Mouse (Mus musculus) thymus, postnatal 0 days (tissue): ENCODE measurements around the gene Hipk4. TPM values are rescaled to one million over a fixed set of nuclear protein-coding genes. Genes with fewer than 3 reads are reported as not detected.

Experiments
- DNase-seq: peaks from one replicate; pipeline ENCODE4 v3.0.0-alpha.2; 2015; ENCODE audit warnings: low spot score
- polyA plus RNA-seq: library from polyadenylated mRNA; unstranded; fragments of >200 nt; fragmentation: Nextera tagmentation; extraction: Ambion mirVana; gene quantifications from 2 replicates; pipeline ENCODE4 v1.2.1, GENCODE M21; 2015

The Hipk4 gene
- polyA plus RNA-seq = 0.12 and 0.14 TPM in 2 replicates

GRCm38 (mm10) chr7:27522967-27523366 lies at the start of gene Hipk4:
TSS of gene Hipk4 (plus strand) at chr7:27523267.
- no peak for DNase-seq

- DNase-seq = no peak
Measured at GRCm38 (mm10) chr7:27473835-27474489, 49.1 kb upstream of the Hipk4 start.

DNA sequence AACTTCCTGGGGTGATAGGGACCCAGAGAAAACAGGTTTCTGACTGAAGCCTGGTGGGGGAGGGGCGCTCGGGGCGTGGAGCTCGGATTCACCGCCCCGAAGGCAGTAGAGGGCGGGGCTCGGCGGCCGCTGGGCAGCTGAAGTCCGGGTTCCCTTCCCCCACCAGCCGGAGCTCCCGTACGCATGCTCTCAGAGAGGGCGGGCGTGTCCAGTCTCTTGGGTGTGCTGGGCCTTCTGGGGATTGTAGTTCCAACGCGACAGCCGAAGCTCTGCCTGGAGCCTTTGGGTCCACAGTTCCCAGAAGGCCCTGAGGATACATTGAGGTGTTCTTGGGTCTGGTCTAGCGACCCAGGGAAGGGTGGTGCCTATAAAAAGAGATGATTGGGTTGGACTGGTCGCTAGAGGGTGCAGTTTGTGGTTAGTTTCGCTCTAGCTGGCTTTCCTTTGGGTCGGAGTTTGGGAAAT lies 48.5 kb upstream of the Hipk4 start:
- peak; percentile 93 for DNase-seq

DNA sequence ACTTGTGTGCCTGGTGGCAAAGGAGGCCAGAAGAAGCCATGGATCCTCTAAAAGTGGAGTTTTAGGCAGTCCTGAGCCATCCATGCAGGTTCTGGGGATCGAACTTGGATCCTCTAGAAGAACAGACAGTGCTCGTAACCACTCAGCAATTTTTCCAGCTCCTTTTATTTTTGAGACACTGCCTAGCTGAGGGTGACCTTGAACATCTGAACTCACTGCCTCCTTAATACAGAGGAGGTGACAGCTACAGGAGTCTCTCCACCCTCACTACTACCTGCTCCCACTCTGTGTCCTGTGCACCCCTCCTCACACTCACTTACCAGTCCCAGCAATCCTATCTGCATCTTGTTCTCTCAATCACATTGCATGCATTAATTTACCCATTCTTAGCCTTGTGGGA lies 47.5 kb upstream of the Hipk4 start:
- no peak for DNase-seq

GRCm38 (mm10) chr7:27476098-27476635 lies 46.9 kb upstream of the Hipk4 start:
- no peak for DNase-seq

DNA sequence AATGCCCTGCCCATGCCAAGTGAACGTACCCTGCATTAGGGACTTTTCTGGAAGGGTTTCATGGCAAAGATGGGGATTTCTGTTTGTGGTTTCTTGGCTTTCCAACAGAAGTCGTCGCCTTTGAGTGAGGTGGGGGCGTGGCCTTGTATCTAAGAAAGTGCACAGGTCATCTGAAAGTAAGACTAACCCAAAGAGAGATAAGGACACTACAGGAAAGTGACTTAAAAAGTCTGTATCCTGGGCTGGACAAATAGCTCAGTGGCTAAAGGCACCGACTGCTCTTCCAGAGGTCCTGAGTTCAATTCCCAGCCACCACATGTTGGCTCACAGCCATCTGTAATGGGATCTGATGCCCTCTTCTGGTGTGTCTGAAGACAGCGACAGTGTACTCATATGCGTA lies 44.5 kb upstream of the Hipk4 start:
- no peak for DNase-seq

DNA sequence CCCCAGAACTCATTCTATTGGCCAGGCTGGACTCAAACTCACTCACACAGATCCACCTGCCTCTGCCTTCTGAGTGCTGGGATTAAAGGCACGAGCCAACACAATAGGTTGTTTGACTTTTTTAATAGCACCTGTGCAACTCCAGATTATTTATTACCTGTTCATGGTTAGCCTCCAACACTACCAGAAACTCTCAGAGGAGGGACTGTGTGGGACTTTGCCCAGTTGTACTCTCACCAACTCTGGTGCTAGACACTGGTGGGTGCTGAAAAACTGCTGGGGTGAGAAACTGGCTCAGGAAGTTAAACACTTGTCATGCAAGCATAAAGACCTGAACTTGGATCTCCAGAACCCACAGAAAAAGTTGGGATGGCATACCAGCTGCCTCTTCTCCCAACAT lies 43.3 kb upstream of the Hipk4 start:
- DNase-seq = no peak

GRCm38 (mm10) chr7:27480506-27480905 lies 42.6 kb upstream of the Hipk4 start:
- no peak for DNase-seq

GRCm38 (mm10) chr7:27480927-27481626 lies 42.0 kb upstream of the Hipk4 start:
- DNase-seq = no peak

- DNase-seq = peak; percentile 66
Measured at GRCm38 (mm10) chr7:27481627-27481969, 41.5 kb upstream of the Hipk4 start.

- DNase-seq = no peak
Measured at GRCm38 (mm10) chr7:27483860-27484259, 39.2 kb upstream of the Hipk4 start.

- no peak for DNase-seq
Measured at GRCm38 (mm10) chr7:27486102-27486769, 36.8 kb upstream of the Hipk4 start.

DNA sequence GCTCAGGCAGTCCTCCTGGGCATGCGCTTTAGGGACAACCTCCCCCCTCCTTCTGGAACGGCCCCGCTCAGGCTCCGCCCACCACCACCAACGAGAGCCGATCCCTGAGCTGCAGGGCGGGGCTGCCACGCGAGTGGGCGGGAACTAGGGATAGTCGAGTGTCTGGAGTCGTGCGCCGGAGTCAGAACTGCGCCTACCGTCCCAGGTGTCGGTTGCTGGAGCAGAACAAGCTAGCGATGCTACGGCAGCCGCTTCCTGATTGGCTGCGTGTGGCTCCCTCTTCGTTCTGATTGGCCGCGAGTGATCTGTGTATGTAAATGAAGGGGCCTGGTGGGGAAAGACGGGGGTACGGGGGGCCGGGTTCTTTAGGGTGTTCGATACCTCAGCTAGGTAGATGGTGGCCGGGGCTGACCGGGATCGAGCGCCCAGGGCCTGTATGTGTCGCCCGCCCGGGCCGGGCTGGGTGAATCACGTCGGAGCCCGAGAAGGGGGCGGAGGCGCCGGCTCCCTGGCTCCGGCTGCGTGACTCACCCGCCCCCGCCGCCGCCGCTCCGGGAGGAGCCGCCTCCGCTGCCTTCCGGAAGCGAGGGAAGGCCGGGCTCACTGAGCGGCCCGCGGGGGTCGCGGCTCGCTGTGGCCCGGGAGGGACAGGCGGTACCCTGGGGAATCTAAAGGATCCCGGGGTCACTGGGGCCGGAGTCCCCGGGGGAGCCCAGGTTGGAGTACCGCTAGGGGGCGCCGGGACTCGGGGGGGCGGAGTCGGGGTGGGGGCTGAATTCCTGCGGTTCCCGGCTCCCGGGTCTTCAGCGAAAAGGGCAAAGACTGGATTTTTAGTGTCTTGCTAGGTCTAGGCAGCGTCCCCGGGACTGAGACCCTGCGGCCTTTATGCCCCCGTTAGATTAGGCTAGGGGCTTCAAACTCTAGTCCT lies 36.0 kb upstream of the Hipk4 start, which contains the start of gene Sertad1:
Sertad1 (plus strand) TSS at position 141 of the 928 bp plus-strand sequence.
- peak; percentile 100 for DNase-seq

DNA sequence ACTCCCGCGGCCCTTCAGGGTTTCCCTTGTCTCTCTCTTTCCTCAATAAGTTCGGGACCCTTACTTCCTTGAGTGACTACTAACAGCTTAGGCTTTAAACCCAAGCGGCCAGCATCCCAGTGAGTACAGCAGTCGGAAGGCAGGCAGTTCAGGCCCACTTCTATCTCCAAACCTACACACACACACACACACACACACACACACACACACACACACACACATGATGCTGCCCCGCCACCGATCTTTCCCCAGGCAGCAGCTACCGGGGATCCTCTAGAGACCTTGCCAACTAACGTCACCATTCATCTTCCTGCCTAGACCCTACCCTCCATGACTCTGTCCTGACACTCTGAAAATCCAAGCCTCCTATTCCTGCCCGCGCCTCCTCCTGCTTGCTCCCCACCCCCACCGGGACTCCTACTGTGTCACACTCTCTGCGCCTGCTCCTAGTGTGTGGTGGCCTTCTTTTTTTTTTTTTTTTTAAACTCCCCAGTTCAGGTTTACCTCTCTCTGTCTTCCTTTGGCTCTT lies 35.3 kb upstream of the Hipk4 start:
- DNase-seq = peak; percentile 49

DNA sequence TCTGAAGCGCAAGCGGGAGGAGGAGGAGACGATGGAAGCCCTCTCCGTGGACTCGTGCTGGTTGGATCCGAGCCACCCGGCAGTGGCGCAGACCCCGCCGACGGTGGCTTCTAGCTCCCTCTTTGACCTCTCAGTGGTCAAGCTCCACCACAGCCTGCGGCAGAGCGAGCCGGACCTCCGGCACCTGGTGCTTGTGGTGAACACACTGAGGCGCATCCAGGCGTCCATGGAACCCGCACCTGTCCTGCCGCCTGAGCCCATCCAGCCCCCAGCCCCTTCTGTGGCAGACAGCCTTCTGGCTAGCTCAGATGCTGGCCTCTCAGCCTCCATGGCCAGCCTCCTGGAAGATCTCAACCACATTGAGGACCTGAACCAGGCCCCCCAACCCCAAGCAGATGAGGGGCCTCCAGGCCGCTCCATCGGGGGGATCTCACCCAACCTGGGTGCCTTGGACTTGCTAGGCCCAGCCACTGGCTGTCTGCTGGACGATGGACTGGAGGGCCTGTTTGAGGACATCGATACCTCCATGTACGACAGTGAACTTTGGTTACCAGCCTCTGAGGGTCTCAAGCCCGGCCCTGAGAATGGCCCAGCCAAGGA lies 33.7 kb upstream of the Hipk4 start:
- no peak for DNase-seq

DNA sequence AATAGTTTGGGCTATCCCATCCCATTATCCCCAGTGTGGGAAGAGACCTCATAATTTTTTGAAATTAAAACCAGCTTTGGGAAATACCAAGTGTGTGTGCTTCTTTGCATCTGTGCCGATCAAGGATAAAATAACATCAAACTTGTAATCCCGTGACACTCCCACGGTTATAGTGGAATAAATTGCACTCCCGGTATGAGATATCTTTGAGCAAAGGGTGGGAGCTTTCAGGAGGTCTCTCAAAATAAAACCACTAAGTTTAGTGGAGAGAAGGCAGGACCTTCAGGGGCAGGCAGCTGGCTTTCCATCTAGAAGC lies 32.9 kb upstream of the Hipk4 start:
- DNase-seq = no peak

GRCm38 (mm10) chr7:27490543-27491329 lies 32.3 kb upstream of the Hipk4 start:
- DNase-seq = peak; percentile 89

- DNase-seq = no peak
Measured at GRCm38 (mm10) chr7:27491856-27492255, 31.2 kb upstream of the Hipk4 start.

GRCm38 (mm10) chr7:27493022-27493421 lies 30.0 kb upstream of the Hipk4 start:
- DNase-seq = no peak

- DNase-seq = no peak
Measured at GRCm38 (mm10) chr7:27493450-27493849, 29.6 kb upstream of the Hipk4 start.
